In the genomic region with DNA sequence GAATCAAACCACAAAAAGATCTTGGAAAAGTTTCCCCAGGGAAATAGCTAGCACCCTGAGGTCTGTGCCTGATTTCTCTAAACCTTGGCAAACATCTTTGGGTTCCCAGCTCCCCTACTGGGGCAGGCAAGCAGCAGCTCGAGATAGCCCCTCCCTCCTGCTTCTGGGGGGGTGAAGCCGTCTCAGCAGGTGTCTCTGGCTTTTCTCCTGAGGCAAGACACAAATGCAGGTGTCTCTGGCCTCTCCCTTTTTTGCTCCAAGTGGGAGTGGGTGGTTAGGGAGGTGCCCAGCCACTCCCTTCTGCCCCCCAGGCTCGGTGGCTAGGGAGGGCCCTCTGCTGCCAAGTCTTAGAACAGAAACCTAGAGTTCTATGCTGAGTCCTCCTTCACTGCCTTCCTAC, we compare ENCODE assay signal across 17 mouse cellular contexts. TPM values are rescaled to one million over a fixed set of nuclear protein-coding genes. Genes with fewer than 3 reads are reported as not detected.
"Had no signal": no experiment of that assay in that cellular context is flagged by ENCODE, and none has a peak within 500 bp of the region (broad histone marks: within the 10 kb centered on the region; RNA-seq: fewer than 3 reads in every experiment).

No protein-coding gene starts in this region.

- H3K27ac ChIP-seq: kidney, postnatal 0 days; liver, embryonic 15.5 days; midbrain, embryonic 13.5 days; neural tube, embryonic 15.5 days; stomach, postnatal 0 days had no signal

- H3K9ac ChIP-seq: liver, embryonic 15.5 days; midbrain, embryonic 13.5 days; neural tube, embryonic 15.5 days had no signal

- DNase-seq: kidney, adult 11 months; kidney, adult 9 months; kidney, postnatal 36 days; layer of hippocampus, adult 9-11 months; left cerebral cortex, postnatal 4 days; lung, adult 2 months; lung, postnatal 36 days had no signal

- H3K27me3 ChIP-seq: liver, embryonic 15.5 days; midbrain, embryonic 13.5 days; neural tube, embryonic 15.5 days had no signal

- ATAC-seq: inflammation-experienced regulatory T-cells, adult 6 months; lung, postnatal 0 days; midbrain, embryonic 13.5 days had no signal

- H3K4me3 ChIP-seq: liver, embryonic 15.5 days; midbrain, embryonic 13.5 days; myocyte; neural tube, embryonic 15.5 days had no signal

- H3K36me3 ChIP-seq: liver, embryonic 15.5 days; midbrain, embryonic 13.5 days; neural tube, embryonic 15.5 days had no signal

- H3K4me2 ChIP-seq: liver, embryonic 11.5 days; liver, embryonic 15.5 days; midbrain, embryonic 13.5 days; neural tube, embryonic 15.5 days had no signal

- H3K9me3 ChIP-seq: liver, embryonic 15.5 days; midbrain, embryonic 13.5 days; neural tube, embryonic 15.5 days had no signal

- H3K4me1 ChIP-seq: liver, embryonic 15.5 days; midbrain, embryonic 13.5 days; neural tube, embryonic 15.5 days had no signal

RNA-seq across cellular contexts. Expression of gene 4930412O13Rik, which starts 53.4 kb away (rescaled TPM):
- polyA plus RNA-seq: inflammation-experienced regulatory T-cells, adult 6 months; liver, embryonic 11.5 days; lung, adult 2 months; lung, postnatal 0 days; myocyte; neural tube, embryonic 11.5 days; stomach, postnatal 0 days had no signal
